Comparison of ENCODE assay signal across 7 mouse cellular contexts in the genomic region with DNA sequence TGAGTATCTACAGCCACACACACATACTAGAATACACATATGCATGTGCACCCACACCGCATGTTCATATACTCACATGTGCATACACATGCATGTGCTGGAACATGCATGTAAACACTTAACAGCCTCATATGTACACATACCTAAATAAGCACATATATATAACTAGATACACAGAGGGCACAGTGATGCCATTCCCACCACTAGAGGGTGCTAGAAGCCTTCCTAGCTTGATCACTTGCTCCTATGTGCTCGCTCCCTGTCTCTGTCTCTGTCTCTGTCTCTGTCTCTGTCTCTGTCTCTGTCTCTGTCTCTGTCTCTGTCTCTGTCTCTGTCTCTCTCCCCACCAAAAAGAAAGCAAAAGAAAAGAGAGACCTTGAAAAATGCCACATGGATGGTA. TPM values are rescaled to one million over a fixed set of nuclear protein-coding genes. Genes with fewer than 3 reads are reported as not detected.
A peak's percentile ranks its signal among the peaks of the same experiment; 100 is the strongest.
DNase-seq lines count a peak whose midpoint lies in the region; ATAC-seq and TF ChIP-seq lines count a peak whose summit lies in the region.

No protein-coding gene starts in this region.

- H3K4me3 ChIP-seq in midbrain, embryonic 11.5 days (ENCODE audit: low read depth, low read length) = no peak overlapping the region
- H3K4me3 ChIP-seq in midbrain, embryonic 15.5 days = no peak overlapping the region
- no peak overlapping the region for H3K4me3 ChIP-seq in cortical plate, adult 2 months (ENCODE audit: insufficient read depth, low read length)
- H3K4me3 ChIP-seq in stomach, postnatal 0 days (ENCODE audit: low read depth, low read length) = no peak overlapping the region

- peak; percentile 84 for DNase-seq in midbrain, embryonic 11.5 days (ENCODE audit: low spot score, missing footprints)
- peak; percentile 77 for DNase-seq in ZHBTc4 (ENCODE audit: low read depth, low spot score)
- DNase-seq in layer of hippocampus, adult 11-12 months (ENCODE audit: low spot score) = peak; percentile 86
- peak; percentile 86 for DNase-seq in lung, postnatal 36 days
- no peak for DNase-seq in stomach, postnatal 0 days (ENCODE audit: low spot score)

- TF ChIP-seq CTCF in cortical plate, adult 2 months (IDR thresholded peaks at IDR 0.05; ENCODE audit: extremely low read depth, insufficient read depth, low read length) = peak; percentile 87
- TF ChIP-seq CTCF in stomach, postnatal 0 days (IDR thresholded peaks at IDR 0.05; ENCODE audit: low read depth) = peak; percentile 89

- 68% methylated on average over 2 of the region's 2 CpGs for WGBS in midbrain, embryonic 11.5 days
- WGBS in midbrain, embryonic 15.5 days = 66% methylated on average over 2 of the region's 2 CpGs
- WGBS in stomach, postnatal 0 days = 64% methylated on average over 2 of the region's 2 CpGs

- H3K27ac ChIP-seq in midbrain, embryonic 11.5 days (ENCODE audit: low read depth, low read length) = no peak overlapping the region
- no peak overlapping the region for H3K27ac ChIP-seq in midbrain, embryonic 15.5 days
- no peak overlapping the region for H3K27ac ChIP-seq in cortical plate, adult 2 months (ENCODE audit: insufficient read depth, low read length)
- no peak overlapping the region for H3K27ac ChIP-seq in stomach, postnatal 0 days (replicated peaks)

- H3K4me1 ChIP-seq in midbrain, embryonic 11.5 days (ENCODE audit: control insufficient read depth, insufficient read depth, low read length) = peaks cover 2% of the 10 kb centered on the region; the same call in 1 of the 2 replicates
- H3K4me1 ChIP-seq in midbrain, embryonic 15.5 days = peaks cover 12% of the 10 kb centered on the region
- no peaks in the 10 kb centered on the region for H3K4me1 ChIP-seq in cortical plate, adult 2 months (ENCODE audit: control insufficient read depth, insufficient read depth, low read length)
- 0 out of 2 replicates have a peak, but pooled peaks cover 2% of the 10 kb centered on the region for H3K4me1 ChIP-seq in stomach, postnatal 0 days (replicated peaks; ENCODE audit: control insufficient read depth, insufficient read depth)

- no peak overlapping the region for H3K9ac ChIP-seq in midbrain, embryonic 11.5 days (ENCODE audit: low read length)
- H3K9ac ChIP-seq in midbrain, embryonic 15.5 days = no peak overlapping the region
- H3K9ac ChIP-seq in stomach, postnatal 0 days (ENCODE audit: low read length) = no peak overlapping the region

- no peak for TF ChIP-seq EP300 in stomach, postnatal 0 days (optimal IDR thresholded peaks at IDR 0.05)

- no peaks in the 10 kb centered on the region for H3K27me3 ChIP-seq in midbrain, embryonic 11.5 days (ENCODE audit: control insufficient read depth, insufficient read depth, low read length)
- no peaks in the 10 kb centered on the region for H3K27me3 ChIP-seq in midbrain, embryonic 15.5 days (replicated peaks)
- H3K27me3 ChIP-seq in stomach, postnatal 0 days (ENCODE audit: control insufficient read depth, insufficient read depth, low read length) = no peaks in the 10 kb centered on the region

- TF ChIP-seq POLR2A in cortical plate, adult 2 months (IDR thresholded peaks at IDR 0.05; ENCODE audit: extremely low read depth, insufficient read depth, low read length) = no peak

- no peaks in the 10 kb centered on the region for H3K9me3 ChIP-seq in midbrain, embryonic 11.5 days (ENCODE audit: control insufficient read depth, low read length)
- no peaks in the 10 kb centered on the region for H3K9me3 ChIP-seq in midbrain, embryonic 15.5 days
- H3K9me3 ChIP-seq in stomach, postnatal 0 days (ENCODE audit: control insufficient read depth, low read length) = no peaks in the 10 kb centered on the region

- no peak overlapping the region for H3K4me2 ChIP-seq in midbrain, embryonic 11.5 days
- no peak overlapping the region for H3K4me2 ChIP-seq in midbrain, embryonic 15.5 days
- H3K4me2 ChIP-seq in stomach, postnatal 0 days (replicated peaks; ENCODE audit: low read depth) = no peak overlapping the region

- no peak for ATAC-seq in midbrain, embryonic 11.5 days (ENCODE audit: low FRiP score)
- no peak for ATAC-seq in midbrain, embryonic 15.5 days (replicated peaks)
- no peak for ATAC-seq in stomach, postnatal 0 days (ENCODE audit: low FRiP score, low TSS enrichment)

- no peaks in the 10 kb centered on the region for H3K36me3 ChIP-seq in midbrain, embryonic 11.5 days (ENCODE audit: control insufficient read depth, insufficient read depth, low read length)
- H3K36me3 ChIP-seq in midbrain, embryonic 15.5 days (replicated peaks) = no peaks in the 10 kb centered on the region
- H3K36me3 ChIP-seq in stomach, postnatal 0 days (ENCODE audit: control insufficient read depth, insufficient read depth, low read length) = no peaks in the 10 kb centered on the region

RNA-seq across cellular contexts. Expression of a gene that starts 38.8 kb away (rescaled TPM):
- 25.8 and 33.4 TPM in 2 replicates for polyA plus RNA-seq in midbrain, embryonic 11.5 days (2014; fragmentation: Nextera tagmentation; extraction: Ambion mirVana)
- polyA plus RNA-seq in midbrain, embryonic 15.5 days (2015; fragmentation: Nextera tagmentation; extraction: Ambion mirVana) = 49.8 and 63.1 TPM in 2 replicates
- 90.0 and 94.4 TPM in 2 replicates for polyA plus RNA-seq in cortical plate, adult 2 months (2012; rRNA removed)
- polyA plus RNA-seq in stomach, postnatal 0 days (2015; fragmentation: Nextera tagmentation; extraction: Ambion mirVana) = 19.6 and 24.8 TPM in 2 replicates
